Mouse (Mus musculus): ENCODE data around the gene Cers6.

GRCm38 (mm10) chr2:69047805-69048204 lies 186.6 kb downstream of the Cers6 start:
- TF ChIP-seq CTCF (IDR thresholded peaks at IDR 0.05; ENCODE audit: control insufficient read depth, insufficient read depth, low read length) = no peak
- no peak for TF ChIP-seq POLR2A (IDR thresholded peaks at IDR 0.05; ENCODE audit: borderline replicate concordance, control insufficient read depth, low read depth, low read length)

All from bone marrow, adult 2 months (tissue).